Comparison of ENCODE assay signal across 13 mouse cellular contexts in the genomic region with DNA sequence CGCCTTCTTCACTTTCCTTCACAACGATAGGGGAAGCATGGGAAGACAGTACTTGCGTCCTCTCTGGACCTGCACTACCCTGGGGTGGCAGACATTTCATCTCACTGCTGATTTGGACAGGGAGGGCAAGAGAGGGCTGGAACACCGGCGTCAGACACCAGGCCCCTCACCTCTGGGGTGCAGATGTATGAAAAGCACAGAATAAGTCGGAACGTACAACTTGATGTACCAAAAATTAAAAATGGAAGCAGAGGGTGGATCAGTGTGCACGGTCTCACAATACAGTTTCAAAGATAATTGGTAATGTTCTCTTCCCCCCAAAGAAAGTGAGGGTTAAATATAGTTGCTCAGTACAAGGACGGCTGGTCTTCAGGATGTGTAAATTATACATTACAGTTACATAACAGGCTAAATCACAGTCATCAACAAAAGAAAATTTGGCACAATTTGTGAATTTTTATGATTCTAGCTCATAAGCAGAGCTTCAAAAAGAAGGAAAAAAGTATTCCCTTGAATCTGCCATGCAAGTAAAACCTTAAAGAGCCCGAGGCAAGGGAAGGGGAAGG.
"Had no signal": no experiment of that assay in that cellular context is flagged by ENCODE, and none has a peak within 500 bp of the region (broad histone marks: within the 10 kb centered on the region; RNA-seq: fewer than 3 reads in every experiment).

No protein-coding gene starts in this region.

- H3K27me3 ChIP-seq: intestine, embryonic 15.5 days; liver, embryonic 15.5 days; megakaryocyte, embryonic 14.5 days had no signal

- H3K4me1 ChIP-seq: liver, embryonic 15.5 days had no signal

- H3K27ac ChIP-seq: intestine, embryonic 15.5 days; limb, embryonic 10.5 days; liver, embryonic 15.5 days; macrophage had no signal

- H3K9me3 ChIP-seq: intestine, embryonic 15.5 days; limb, embryonic 10.5 days; liver, embryonic 15.5 days; megakaryocyte, embryonic 14.5 days had no signal

- H3K36me3 ChIP-seq: intestine, embryonic 15.5 days; limb, embryonic 10.5 days; liver, embryonic 15.5 days had no signal

- H3K4me3 ChIP-seq: intestine, embryonic 15.5 days; limb, embryonic 10.5 days; liver, embryonic 15.5 days; megakaryocyte, embryonic 14.5 days had no signal

- DNase-seq: kidney, adult 18-20 months; lung, embryonic 14.5 days; lung, postnatal 14 days; right cerebral cortex, adult 18-20 months; right cerebral cortex, postnatal 4 days; spleen, adult 18-20 months; thymus, adult 18-20 months; thymus, postnatal 14 days had no signal
